Mouse (Mus musculus) spleen, postnatal 14 days (tissue): ENCODE data around the gene Thop1.
"Not testable (repeated sequence)": the region's sequence is repeated elsewhere in the genome, so short reads cannot be mapped to it uniquely, and the experiment has no call there.

Source experiments
- DNase-seq, 2 experiments: peaks; one replicate each; pipeline ENCODE4 v3.0.0; 2021 to 2022; ENCODE audit warnings: low spot score in 2 of 2

The Thop1 gene

DNA sequence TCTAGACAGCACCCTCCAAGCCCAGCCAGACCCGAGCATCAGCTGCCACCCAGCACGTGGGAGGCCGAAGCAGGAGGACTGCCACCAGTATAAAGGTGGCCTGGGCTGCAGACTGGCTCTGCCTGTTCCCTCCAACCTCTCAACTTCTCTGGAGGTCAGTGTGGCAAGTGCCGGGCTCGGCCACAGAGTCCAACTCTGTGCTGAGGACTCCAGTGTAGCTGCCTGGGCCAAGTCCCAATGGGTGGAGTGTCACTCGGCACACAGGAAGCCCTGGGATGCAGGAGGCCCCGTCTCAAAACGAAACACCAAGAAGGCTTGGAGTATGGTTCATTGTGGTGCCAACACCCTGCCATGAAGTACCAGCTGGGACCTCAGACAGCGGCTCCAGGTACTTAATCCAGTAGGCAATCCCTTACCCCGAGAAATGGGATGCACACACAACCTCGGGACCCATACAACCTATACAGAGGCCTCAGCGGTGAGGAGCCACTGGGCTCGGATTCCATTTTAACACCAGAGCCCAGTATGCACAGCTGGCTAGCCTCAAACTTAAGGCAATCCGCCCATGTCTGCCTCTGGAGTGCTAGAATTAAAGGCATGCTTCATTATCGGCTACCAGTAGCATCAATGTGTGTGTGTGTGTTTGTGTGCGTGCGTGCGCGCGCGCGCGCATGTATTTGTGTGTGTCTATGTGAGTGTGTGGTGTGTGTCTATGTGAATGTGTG lies 12.3 kb upstream of the Thop1 start:
- DNase-seq: no peak

DNA sequence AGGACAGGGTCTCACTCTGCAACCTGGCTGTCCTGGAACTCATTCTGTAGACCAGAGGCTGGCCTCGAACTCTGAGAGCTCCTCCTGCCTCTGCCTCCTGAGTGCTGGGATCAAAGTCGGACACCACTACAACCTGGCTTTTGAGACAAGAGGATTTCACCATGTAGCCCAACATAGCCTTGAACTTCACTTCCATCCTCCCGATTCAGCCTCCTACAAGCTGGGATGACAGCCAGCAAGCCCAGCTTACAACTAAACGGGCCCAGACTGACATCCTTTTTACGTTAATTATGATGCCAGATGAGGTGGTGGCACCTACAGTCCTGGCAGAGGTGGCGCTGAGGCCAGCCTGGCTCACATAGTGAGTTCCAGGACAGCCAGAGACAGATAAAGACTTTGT lies 10.9 kb upstream of the Thop1 start:
- DNase-seq: no peak

GRCm38 (mm10) chr10:81059603-81060543 lies 10.0 kb upstream of the Thop1 start, which contains the start of gene Sgta:
Gene Sgta, minus strand, starts transcription at chr10:81060181.
- DNase-seq: peak; percentile 90 to 94

DNA sequence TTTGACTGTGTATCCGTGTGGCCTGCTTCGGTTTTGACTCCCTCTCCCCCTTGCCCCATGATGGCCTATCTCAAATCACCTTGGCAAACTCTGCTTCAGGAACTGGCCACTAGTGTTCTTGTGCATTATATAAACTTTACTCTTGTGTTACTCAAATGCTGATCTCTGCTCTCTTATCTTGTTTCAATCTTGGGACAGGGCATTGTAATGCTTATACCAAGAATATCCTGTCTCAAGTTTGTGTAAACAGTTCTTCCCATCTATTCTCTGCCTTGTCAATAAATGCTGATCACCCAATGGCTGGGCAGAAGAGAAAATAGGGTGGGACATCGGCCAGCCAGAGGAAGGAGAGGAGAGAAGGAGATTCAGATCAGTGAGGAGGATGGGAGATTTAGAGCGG lies 7.1 kb upstream of the Thop1 start:
- DNase-seq: no peak

GRCm38 (mm10) chr10:81064519-81064918 lies 5.3 kb upstream of the Thop1 start:
- DNase-seq: not testable (repeated sequence)

DNA sequence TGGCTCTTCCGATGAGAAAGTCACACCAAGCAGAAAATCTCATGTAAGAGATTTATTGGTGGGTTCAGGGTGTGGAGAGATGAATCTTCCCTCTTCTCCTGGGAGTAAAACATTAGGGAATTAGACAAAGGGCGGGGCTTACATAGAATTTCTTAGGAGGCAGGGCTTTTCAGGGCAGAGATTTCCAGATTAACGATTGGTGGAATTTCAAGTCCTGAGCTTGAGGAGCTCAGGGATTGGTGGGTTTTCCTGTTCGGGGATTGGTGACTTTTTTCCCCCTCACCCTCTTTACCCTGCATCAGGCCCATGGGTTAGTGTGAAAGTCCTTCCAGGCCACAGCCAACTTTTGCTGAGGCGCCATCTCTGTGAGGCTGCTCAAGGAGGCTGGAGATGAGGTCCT lies 1.1 kb upstream of the Thop1 start:
- no peak for DNase-seq

- no peak for DNase-seq
Observed at GRCm38 (mm10) chr10:81072290-81072689, 2.5 kb downstream of the Thop1 start.

DNA sequence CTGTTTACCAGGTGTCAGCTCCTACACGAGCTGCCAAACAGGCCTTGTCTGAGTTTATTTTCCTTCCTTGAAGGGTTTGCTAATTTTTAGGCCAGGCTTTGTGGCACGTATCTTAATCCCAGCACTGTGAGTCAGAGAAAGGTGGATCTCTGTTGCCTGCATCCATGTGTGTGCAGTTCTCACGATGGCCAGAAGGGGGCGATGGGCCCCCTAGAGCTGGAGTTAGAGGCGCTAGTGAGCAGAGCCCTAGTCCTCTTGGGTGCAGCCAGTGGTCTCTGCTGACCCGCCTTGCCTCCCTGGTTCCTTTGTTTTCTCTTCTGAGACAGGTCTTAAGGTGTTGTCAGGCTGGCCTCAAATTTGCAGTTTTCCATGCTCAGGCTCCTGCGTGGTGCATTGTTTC lies 3.6 kb downstream of the Thop1 start:
- peak in 1 of 2 experiments; percentile 39 for DNase-seq

- no peak for DNase-seq
Observed at GRCm38 (mm10) chr10:81075734-81076133, 5.9 kb downstream of the Thop1 start.

- DNase-seq: no peak
Observed at GRCm38 (mm10) chr10:81076356-81076755, 6.5 kb downstream of the Thop1 start.

- no peak for DNase-seq
Observed at GRCm38 (mm10) chr10:81077916-81078315, 8.1 kb downstream of the Thop1 start.

- DNase-seq: no peak
Observed at GRCm38 (mm10) chr10:81080008-81080655, 10.3 kb downstream of the Thop1 start.

GRCm38 (mm10) chr10:81082168-81082960 lies 12.5 kb downstream of the Thop1 start:
- peak; percentile 43 to 65 for DNase-seq

GRCm38 (mm10) chr10:81087021-81087420 lies 17.2 kb downstream of the Thop1 start:
- no peak for DNase-seq

GRCm38 (mm10) chr10:81089216-81089615 lies 19.4 kb downstream of the Thop1 start:
- no peak for DNase-seq

DNA sequence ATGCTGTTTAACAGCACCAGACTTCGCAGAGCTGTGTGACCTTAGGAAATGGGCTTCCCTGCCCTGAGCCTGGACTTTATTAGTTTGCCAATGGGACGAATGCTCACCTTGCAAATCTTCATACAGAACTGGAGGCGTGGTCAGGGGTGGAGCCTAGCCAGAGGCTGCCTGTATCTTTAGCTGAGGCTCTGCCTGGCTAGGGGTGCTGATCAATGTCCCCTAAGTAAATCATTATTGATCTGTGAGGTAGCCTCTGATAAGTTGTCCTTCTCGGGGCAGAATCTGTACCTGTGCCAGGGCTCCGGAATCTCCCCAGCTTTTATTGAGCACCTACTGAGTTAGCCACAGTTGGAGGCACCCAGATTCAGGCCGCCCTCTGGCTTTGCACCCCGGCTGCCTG lies 20.8 kb downstream of the Thop1 start:
- DNase-seq: no peak

GRCm38 (mm10) chr10:81092465-81093250 lies 22.8 kb downstream of the Thop1 start:
- DNase-seq: no peak

DNA sequence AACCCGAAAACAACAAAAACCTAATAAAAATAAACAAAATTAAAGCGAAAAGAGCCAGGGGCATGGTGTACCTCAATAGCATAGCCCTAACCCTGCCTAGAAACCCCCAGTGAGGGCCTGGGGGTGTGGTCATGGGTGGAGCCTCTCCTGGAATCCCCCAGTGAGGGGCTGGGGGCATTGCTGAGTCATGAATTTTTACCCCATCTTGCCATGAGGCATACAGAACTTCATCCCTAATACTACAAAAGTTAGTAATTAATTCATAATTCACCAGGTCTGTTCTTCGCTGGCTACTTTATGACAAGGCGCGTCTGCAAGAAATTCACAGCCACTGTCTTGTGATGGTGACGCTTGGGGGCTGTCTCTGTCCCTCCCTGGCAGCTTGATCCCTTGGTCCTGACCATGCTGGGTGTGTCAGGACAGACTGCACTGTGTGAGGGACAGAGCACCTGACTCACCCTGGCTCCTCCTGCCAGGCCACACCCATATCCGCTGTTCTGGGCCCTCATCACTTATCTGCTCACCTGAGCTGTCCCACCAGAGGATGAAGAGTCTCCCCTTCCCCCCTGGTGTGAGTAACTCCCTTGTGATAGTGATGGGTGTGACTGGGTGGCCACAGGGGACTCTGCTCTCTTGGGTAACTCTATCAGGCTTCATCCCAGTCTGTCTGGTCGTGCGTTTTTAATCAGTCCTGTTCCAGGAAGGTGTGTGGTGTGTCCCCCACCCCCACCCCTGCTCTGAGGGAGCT lies 25.3 kb downstream of the Thop1 start:
- DNase-seq: no peak

- DNase-seq: peak; percentile 97 to 98
Observed at GRCm38 (mm10) chr10:81105565-81106112, 35.8 kb downstream of the Thop1 start, which contains the start of gene Map2k2. Gene Map2k2, plus strand, starts transcription at chr10:81105915.
